Mouse (Mus musculus): ENCODE measurements around the gene Nipa1.
"Not testable (repeated sequence)": the region's sequence is repeated elsewhere in the genome, so short reads cannot be mapped to it uniquely, and the experiment has no call there.

Nipa1 gene

DNA sequence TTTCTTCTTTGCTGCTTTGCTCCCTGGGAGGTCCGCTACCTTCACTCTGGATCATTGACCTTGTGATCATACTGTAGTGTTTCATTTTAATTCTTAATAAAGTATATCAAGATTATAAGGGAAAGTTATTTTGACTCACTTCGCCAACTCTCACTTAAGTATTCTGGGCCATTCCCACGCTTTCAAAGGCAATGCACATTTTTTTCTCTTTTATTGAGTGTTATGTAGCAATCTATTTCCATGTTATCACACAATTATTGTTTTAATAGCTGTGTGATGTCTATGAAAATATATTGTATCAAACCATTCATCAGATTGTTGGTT lies at the start of gene Nipa1:
TSS of gene Nipa1 (minus strand) at position 25 of the 324 bp plus-strand sequence.
- no peak for DNase-seq

DNA sequence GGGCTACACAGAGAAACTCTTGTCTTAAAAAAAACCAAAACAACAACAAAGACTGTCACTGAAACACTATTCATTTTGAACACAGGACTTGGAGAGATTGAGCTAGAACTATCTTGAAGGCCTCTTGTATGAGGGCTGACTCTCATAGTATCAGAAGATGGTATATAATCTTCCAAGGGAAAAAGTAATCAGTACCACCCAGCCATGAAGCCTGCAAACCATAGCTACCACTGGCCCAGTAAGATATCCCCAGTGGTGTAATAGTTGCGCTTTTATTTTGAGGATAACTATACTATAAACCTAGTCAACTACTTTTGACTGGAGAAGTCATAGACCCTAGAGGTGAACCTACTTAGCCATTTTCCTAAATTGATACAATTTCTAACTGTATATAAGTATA lies 46.9 kb upstream of the Nipa1 start:
- DNase-seq = no peak

DNA sequence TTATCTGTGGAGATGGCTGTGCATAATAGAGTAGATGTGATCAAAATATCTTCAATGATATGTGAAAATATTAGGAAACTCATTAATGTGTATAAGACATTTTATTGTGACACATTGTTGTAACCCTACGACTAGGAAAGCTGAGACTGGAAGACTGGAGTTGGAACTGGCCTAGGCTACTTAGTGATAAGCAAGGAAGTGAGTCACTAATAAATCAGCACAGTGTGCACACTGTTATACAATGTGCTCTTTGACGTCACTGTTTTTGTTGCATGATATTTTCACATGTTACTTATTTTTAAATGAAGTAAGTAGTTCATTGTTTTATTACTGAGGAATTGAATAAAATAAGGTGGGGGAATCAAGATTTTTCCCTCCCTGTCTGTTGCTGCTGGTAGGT lies 46.4 kb upstream of the Nipa1 start:
- no peak for DNase-seq

DNA sequence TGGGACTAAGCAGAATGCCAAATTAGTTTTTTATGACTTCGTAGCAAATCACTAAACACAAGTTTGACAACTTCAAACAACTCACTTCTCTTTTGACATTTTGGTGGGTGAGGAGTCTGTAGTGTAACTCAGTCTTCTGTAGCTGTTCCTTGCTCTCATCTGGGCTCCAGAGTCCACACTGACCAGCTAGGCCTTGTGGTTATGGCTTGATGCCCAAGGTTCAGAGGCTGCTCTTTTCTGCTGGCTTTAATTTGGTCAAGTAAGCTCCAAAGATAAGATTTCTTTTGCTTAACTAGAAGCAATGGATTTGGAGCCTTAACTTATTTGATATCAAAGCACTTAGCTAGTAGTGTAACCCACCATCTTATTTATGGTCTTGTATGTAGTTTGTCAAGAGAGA lies 45.1 kb upstream of the Nipa1 start:
- DNase-seq = peak; percentile 6

DNA sequence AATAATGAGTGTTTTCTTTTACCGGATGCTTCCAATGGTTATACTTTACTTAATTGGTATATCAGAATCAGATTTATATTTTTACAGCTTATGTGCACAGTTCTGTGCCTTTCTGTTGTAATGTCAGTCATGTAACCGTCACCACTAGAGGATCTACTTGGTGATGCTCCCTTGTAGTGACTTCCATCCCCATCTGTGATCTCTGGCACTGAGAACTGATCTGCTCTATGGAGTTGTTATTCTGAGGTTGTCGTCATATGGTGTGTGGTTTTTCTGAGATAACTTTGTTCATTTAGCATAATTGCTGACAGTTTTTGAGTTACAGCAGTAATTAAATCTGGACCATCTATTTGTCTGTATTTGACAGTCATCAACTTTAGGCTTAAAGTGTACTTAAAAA lies 35.6 kb upstream of the Nipa1 start:
- no peak for DNase-seq

DNA sequence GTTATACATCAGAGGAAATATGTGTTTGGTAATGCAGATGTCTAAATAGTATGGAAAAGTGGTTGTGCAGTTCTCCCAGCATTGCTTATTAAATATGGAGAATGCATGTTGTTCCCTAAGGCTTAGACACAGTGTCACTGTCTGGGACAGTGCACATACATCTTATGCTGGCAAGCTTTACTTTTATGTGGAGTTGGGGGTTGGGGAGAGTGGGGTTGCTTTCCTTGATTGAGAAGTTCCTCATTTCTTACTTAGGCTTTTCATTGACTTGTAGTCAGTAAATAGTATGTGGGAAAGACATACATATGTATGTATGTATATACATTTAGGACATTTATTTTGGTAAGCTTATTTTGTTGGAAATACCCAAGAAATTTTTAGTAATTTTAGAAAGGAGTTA lies 33.2 kb upstream of the Nipa1 start:
- DNase-seq = no peak

DNA sequence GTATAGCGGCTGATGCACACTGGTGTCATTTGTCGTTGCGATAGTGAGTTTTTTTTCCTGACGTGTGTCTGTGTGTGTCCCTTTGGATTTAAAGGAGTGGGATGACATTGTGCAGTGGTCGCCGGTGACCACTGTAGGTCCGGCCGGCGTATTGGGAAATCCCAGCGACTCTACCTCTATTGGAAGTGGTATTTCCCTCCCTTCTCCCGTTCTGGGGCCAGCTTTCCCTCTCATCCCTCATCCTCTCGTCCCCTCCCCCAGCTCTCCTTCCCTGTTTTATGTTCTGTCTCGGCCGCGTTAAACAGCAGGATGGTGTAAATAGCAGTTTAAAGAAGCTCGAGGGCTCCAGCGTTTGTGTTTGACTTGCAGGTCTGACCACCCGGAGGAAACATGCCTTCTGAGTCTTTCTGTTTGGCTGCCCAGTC lies 30.7 kb upstream of the Nipa1 start:
- peak; percentile 24 for DNase-seq

DNA sequence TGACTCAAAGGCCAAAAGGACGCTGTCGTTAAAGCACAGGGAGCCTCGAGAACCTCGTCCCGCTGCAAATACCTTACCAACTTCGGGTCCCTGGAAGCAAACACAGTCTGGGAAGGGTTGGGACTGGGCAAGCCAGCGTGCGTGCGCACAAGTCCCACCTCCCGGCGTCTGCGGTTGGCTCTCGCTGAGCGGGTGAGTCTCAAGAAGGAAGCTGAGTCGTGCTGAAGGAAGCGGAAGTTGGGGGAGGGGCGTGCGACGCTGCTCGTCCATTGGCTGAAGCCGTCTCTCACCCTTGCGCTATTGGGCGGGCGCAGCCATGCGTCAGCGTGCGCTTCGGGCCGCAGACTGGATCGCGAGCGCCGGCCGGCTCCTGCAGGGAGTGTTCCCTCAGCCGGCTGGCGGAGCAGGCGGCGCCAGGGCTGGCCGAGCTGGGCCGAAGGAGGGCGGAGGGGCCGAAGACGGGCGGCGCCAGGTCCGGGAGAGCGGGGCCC lies 30.1 kb upstream of the Nipa1 start, which contains the start of gene Herc2:
TSS of gene Herc2 (plus strand) at position 366 of the 491 bp plus-strand sequence.
- DNase-seq = peak; percentile 99

DNA sequence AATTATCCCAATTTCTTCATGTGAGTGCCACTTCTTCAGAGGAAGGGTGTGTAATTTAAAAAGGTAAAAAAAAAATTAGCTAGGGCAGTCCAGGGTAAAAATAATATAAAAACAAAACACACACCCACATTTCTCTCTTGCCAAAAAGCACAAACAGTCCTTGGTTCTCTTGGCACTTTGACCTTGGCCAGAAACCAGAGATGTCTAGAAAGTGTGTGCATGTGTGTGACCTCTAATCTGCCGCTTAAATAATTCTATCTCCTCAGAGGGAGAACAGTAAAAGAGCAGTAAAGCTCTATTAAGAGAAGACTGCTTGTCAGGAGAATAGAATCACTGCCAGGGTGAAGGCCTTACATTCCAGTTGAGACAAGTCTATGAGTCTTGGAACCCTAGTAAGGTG lies 27.4 kb upstream of the Nipa1 start:
- DNase-seq = no peak

DNA sequence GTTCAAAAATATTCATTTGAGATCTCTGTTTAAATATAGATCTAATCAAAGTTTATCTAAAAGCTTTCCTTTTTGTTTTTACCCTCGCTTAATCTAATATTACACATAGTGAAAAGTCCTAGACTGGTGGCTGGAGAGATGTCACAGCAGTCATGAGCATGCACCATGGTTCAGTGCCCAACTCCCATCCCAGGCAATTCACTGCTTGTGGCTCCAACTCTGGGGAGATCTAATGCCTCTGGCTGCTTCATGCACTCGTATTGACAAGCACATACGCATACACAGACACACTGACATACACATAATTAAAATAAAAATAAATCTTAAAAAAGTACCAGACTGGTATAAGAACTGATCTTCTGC lies 24.5 kb upstream of the Nipa1 start:
- DNase-seq = no peak

DNA sequence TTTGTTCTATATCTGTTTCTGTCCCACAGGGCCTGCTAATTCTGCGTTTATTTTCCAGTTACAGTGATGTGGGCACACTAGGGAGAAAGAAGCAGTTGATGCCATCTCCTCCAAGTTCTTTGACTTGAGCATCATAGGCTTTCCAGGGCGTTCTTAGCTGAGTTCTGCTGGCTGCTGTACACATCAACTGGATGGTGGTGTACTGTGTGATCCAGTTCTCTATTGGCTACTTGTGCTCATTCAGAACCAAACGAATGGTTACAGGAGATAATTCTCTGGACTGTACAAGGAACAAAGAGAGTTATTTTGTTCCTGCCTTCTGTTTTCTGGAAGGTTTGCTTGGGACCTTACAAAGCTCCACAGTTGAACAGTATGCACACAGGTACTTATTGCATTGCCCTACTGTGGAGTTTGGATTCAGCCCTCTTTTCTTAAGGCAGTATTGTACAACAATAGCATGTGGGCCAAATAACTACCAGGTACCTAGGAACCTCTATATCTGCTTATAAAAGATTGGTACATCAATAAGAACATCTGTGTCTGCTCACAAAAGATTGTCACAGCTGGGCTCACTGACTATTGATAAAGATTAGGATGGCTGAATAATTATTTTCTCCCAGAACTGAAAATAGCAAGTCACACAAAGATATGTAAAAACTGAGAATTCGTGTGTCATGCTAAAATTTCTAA lies 24.0 kb upstream of the Nipa1 start:
- DNase-seq = no peak

DNA sequence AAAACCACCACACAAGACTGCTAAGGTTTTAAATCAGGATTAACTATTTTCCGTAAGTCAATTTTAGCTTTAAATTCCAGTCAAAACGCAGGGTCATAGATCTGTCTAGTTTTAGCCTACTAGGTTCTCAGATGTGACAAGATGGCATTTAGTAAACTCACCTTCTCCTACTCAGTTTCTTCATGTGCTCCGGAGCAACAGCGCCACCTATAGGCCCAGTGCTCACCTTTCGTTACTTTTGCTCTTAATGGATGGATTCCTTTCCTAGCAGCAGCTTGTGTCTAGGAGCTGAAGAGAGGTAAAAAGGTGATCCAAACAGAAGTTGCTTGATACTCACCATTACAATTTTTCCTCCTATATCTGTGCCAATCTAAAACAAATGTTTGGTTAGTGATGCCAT lies 22.6 kb upstream of the Nipa1 start:
- peak; percentile 88 for DNase-seq

DNA sequence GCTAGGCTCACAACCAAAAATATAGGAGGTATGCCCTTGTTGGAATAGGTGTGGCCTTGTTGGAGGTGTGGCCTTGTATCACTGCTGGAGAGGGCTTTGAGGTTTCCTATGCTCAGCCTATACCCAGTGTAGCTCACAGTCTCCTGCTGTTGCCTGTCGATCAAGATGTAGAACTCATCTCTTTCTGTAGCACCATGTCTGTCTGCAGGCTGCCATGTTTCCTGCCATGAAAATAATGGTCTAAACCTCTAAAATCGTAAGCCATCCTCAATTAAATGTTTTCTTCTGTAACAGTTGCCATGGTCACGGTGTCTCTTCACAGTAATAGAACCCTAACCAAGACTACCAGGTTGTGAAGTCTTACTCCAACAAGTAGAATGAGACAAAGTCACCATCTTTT lies 3.8 kb upstream of the Nipa1 start:
- no peak for DNase-seq

DNA sequence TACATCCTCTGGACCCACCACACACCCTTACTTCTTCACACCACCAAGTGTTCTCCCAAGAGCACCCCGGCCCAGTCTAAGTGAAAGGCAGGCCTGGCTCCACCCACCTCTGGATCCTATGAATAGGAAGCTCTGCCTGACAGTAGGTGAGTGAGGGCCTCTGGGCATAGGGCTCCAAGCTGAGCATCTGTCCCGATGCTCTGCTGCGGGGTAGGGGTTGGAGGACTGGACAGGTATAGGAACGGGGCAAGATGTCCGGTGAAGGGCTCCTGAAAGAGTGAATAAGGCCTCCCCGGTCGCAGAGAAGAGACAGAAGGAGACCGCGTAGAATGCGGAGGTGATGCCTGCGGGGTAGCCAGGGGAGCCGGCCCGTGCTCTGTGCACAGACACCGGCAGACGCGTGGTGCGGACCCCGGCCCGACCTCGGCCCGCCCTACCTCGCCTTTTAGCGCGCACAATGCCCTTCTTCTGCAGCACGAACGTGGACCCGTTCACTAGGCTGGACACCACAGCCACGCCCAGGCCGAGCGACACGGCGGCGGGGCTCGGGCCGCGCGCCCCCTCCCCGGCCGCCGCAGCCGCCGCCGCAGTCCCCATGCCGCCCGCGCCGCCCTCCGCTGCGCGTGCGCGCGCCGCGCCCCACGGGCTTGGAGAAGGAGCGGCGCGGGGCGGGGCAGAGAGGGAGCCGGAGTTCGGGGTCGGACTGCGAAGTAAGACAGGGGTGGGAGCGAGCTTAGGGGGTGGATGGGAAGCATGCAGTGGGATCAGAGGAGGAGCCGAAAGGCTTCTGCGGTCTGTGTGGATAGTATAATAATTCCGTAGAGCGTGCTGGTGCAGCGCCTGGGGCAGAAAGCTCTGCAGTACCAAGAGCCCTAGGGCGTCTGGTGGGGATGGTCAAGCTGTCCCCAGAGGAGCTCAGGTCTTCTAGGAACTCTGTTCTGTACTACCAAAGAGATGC lies 503 bp downstream of the Nipa1 start:
- DNase-seq = peak; percentile 70

DNA sequence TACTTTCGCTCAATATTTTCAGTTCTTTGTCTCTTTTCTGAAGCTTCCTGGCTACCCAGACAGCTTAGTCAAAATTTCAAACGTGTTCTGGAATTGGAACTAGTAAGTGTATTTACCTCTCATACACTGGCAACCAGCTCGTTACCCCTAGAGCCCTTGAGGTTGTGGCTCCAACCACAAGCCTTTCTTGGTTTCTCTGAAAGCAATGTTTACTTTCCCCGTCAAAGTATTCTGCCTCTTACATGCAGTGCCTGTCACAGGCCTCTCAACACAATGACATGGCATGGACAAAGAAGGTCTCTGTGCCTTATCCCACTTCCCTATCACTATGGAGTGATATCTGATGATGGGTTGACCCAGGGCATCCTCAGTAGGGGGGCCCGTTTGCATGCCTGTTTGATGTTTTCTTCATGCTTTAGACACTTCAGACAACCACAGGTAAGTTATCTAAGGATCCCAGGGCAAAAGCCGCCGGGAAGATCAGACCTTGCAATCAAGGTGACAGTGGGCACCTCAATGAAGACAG lies 1.2 kb downstream of the Nipa1 start:
- peak; percentile 9 for DNase-seq

DNA sequence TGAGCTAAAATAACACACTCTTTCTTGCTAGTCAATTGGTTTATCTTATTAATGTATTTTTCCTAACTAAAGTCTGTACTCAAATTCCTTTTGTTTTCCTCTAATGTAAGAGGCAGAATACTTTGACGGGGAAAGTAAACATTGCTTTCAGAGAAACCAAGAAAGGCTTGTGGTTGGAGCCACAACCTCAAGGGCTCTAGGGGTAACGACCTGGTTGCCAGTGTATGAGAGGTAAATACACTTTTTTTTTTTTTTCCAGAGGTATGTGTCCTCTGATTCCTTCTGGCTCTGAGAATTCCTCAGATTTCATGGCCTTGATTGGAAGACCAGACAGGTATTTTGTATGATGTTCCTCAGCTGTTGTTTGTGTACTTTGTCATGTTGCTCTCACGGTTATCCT lies 2.0 kb downstream of the Nipa1 start:
- no peak for DNase-seq

DNA sequence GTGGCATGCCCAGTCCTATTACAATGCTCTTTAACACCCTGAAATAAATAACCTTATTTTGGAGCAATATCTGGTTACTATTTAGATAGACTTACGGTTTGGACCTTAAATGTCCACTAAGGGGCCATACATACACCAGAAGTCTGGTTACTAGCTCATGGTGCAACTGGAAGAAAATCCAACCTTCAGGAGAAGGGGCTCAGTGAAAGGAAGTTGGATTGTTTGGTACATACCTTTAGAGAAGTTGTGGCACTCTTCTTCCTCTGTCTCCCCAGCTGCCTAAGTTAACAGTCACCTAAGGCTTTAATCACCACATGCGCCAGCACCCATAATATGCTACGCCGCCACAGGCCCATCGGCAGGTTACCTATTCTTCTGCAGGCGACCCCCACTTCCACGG lies 3.9 kb downstream of the Nipa1 start:
- no peak for DNase-seq

DNA sequence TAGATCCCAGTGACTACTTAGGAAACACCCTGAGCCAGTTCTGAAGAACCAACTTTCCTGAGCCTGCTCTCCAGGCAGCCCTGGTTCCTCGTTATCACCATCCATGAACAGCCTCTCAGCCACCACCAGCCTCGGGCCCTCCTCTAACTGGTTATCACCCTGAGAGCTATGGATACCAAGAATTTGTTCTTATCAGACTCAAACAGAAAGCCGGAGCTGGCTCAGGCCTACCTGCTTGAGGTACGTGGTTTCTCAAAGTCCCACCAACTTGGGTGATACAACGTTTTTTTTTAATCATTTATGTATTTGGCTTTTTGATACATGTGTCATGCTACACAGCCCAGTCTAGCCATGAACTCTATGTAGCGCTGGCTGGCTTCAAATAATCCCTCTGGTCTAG lies 4.6 kb downstream of the Nipa1 start:
- DNase-seq = no peak

DNA sequence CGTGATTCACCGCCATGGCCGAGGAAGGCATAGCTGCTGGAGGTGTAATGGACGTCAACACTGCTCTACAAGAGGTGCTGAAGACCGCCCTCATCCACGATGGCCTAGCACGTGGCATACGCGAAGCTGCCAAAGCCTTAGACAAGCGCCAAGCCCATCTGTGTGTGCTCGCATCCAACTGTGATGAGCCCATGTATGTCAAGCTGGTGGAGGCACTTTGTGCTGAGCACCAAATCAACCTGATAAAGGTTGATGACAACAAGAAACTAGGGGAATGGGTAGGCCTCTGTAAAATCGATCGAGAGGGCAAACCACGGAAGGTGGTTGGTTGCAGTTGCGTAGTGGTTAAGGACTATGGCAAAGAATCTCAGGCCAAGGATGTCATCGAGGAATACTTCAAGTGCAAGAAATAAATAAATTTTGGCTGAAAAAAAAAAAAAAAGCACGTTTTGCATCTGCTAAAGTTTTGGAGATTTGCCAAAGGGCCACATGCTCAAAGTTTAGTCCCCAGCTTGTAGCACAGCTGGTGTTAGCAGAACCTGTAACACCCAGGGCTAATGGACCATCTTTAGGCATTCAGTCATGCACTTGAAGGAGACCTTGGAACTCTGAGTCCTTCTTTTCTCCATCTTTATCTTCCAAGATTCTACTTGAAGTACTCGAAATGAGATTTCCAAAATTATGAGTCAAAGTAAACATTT lies 5.6 kb downstream of the Nipa1 start:
- not testable (repeated sequence) for DNase-seq

DNA sequence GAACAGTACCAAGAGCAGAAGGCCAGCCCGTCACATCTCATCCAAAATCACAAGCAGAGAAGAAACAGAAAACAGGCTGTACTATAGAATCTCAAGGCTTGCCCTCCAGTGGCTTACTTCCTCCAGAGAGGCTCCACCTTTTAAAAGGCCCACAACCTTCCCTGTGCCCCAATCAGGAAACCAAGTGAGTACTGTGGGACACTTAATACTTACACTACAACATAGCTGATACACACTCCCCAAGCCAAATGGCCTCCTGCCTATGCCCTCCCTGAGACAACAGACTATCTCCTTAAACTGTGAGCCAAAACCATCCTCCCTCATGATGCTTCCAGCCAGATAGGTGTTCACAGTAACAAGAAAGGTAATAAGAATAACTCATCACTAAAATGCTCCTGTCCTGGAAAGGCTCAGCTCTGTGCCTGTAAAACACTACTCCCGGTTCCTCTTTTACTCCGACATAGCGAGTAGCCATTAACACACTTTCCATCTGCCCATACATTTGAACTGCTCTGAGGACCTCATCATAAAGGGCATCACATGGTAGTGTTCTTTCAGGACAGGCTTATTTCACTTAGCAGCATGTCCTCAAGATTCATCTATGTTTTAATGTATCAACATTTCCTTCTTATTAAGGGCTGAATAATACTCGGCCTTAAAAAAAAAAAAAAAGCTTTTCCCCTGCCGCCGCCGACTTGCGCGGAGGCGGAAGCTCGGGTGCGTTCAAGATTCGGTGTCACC lies 6.3 kb downstream of the Nipa1 start:
- DNase-seq = no peak

DNA sequence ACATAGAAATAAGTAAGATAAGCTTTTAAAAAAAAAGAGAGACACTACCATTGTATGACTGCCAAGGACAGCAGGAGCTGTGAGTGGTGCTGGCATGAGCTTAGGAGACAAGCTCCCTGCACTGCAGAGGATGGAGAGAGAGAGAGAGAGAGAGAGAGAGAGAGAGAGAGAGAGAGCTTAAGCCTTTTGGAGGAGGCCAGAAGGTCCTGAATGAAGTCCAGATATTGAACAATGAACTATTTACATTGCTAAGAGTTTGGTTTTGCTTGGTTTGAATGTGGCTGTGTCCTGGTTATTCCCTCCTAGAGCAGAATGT lies 8.8 kb downstream of the Nipa1 start:
- no peak for DNase-seq

DNA sequence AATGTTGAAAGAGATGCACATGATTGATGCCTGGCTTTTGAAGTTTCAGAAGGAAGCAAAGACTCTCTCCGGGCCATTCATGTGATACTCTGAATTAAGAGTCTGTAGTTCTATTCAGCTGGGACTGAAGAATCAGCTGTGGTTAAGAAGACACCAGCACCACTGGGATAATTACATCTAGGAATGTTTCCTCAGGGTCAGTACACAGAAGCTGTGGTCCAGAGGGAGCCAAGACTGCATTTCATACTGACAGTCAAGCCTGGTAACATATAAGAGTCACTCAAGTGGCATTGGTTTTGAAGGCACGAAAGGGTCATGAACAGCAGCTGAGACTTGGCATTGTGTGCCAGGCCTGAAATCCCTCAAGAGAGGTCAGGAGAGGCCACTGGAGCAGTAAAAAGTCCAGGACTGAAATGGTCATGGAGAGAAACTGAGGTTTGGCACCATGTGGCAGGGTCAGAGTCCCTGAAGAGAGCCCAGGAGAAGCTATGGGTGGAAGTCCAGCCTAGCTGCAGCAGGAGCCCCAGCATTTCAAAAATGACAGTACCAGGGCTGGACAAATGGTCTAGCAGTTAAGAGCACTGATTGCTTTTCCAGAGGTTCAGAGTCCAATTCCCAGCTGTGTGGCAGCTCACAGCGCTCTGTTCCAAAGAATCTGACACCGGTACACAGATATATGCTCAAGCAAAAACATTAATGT lies 9.3 kb downstream of the Nipa1 start:
- DNase-seq = no peak

Measured in lung, postnatal 14 days (tissue).